Mouse (Mus musculus) E14TG2a.4 (cell line): ENCODE results near the gene Gm20916.
"Not testable (repeated sequence)": the region's sequence is repeated elsewhere in the genome, so short reads cannot be mapped to it uniquely, and the experiment has no call there.

Source experiments
- H3K27me3 ChIP-seq: 2 replicates; pipeline ENCODE4 v1.6.1; 2014; ENCODE audit warnings: low read length, control low read depth; ENCODE audit not compliant: insufficient read depth
- H3K36me3 ChIP-seq: 2 replicates; pipeline ENCODE4 v1.6.1; 2014; ENCODE audit warnings: low read length, control low read depth; ENCODE audit not compliant: insufficient read depth
- H3K4me1 ChIP-seq: replicated peaks from 2 replicates; pipeline ENCODE4 v1.6.1; 2014; ENCODE audit warnings: low read depth, low read length, control low read depth
- H3K4me3 ChIP-seq: replicated peaks from 2 replicates; pipeline ENCODE4 v1.5.1; 2014; ENCODE audit warnings: mild to moderate bottlenecking, low read length
- H3K9me3 ChIP-seq: 2 replicates; pipeline ENCODE4 v1.6.1; 2014; ENCODE audit warnings: low read length, control low read depth

Gm20916 gene

DNA sequence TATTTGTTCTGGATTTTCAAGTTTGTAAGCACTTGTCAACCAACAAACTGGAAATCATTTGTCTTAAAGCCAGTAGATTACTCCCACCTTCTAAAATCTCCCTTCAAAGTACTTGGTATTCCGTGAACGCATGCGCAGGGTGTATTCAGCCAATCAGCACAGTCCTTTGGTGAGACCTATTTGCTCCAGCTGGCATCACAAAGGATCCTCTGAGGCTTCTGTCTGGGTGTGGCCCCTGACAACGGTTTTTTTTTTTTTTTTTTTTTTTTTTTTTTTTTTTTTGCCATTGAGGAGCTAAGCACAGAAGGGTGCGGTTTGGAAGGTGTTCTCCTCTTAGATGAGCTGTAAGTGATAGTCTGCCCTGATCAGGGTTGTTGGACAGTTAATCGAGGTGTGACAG is at the start of gene Gm20916:
Gene Gm20916 (plus strand): TSS at position 301 of the 400 bp plus-strand sequence.
- H3K36me3 ChIP-seq, H3K27me3 ChIP-seq, H3K4me3 ChIP-seq, H3K9me3 ChIP-seq, H3K4me1 ChIP-seq: not testable (repeated sequence)
